Mouse (Mus musculus) heart, embryonic 13.5 days (tissue): ENCODE data around the gene Ncaph2. TPM values are rescaled to one million over a fixed set of nuclear protein-coding genes. Genes with fewer than 3 reads are reported as not detected.

ENCODE experiments used
- ATAC-seq: fragments of 200-750 bp; cut with Nextera tagmentation; 2 replicates; pipeline ENCODE4 v1.8.0; 2017; ENCODE audit warnings: moderate TSS enrichment; ENCODE audit not compliant: insufficient number of reproducible peaks, low FRiP score, low TSS enrichment; ENCODE audit errors: extremely low read depth
- H3K27ac ChIP-seq: fragments of 300-500 bp; sonication (generic); replicated peaks from 2 replicates; pipeline ENCODE4 v1.5.1; 2015; ENCODE audit warnings: moderate library complexity, mild to moderate bottlenecking, inconsistent platforms
- H3K27me3 ChIP-seq: fragments of 300-500 bp; sonication (generic); replicated peaks from 2 replicates; pipeline ENCODE4 v1.6.1; 2015; ENCODE audit warnings: mild to moderate bottlenecking, inconsistent platforms
- H3K36me3 ChIP-seq: fragments of 300-500 bp; sonication (generic); 2 replicates; pipeline ENCODE4 v1.6.1; 2015; ENCODE audit warnings: mild to moderate bottlenecking, inconsistent platforms
- H3K4me1 ChIP-seq: fragments of 300-500 bp; sonication (generic); 2 replicates; pipeline ENCODE4 v1.6.1; 2015; ENCODE audit warnings: inconsistent platforms
- H3K4me2 ChIP-seq: fragments of 300-500 bp; sonication (generic); 2 replicates; pipeline ENCODE4 v1.6.1; 2015; ENCODE audit warnings: inconsistent platforms, mild to moderate bottlenecking, moderate library complexity
- H3K4me3 ChIP-seq: fragments of 300-500 bp; sonication (generic); 2 replicates; pipeline ENCODE4 v1.5.1; 2015; ENCODE audit warnings: moderate library complexity, mild to moderate bottlenecking, inconsistent platforms
- H3K9ac ChIP-seq: fragments of 300-500 bp; sonication (generic); 2 replicates; pipeline ENCODE4 v1.6.1; 2015; ENCODE audit warnings: inconsistent platforms, mild to moderate bottlenecking, moderate library complexity
- H3K9me3 ChIP-seq: fragments of 300-500 bp; sonication (generic); 2 replicates; pipeline ENCODE4 v1.6.1; 2016; ENCODE audit warnings: inconsistent platforms
- WGBS: fragments of 180-500 bp; shearing (Covaris S2); methylation state at CpG from one replicate; pipeline ENCODE4 v1.1.7; 2015; ENCODE audit warnings: mixed read lengths; 5-methylcytosine and 5-hydroxymethylcytosine counted together
- polyA plus RNA-seq: library from polyadenylated mRNA; unstranded; fragments of >200 nt; fragmentation: Nextera tagmentation; extraction: Ambion mirVana; gene quantifications from 2 replicates; pipeline ENCODE4 v1.2.1, GENCODE M21; 2015

Ncaph2 gene
- polyA plus RNA-seq, 1 experiment from 2014 or later = 94.1 TPM

DNA sequence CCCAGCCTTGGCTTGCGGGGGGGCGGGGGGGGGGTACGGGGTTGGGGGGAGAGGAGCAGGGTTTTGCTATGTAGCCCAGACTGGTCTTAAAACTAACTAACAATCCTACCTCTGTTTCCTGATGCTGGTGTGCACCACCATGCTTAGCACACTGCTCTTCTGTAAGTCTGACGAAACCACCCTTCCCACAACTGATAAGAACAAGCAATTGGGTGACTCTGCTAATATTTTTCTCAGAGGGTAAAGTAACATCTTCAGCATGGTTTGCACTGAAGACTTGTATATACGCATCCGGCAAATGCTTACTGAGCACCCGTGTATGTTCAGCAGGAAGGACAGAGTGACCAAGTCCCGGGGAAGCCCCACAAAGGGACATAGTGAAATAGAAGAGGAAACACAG, 34.3 kb upstream of the Ncaph2 start:
- H3K27ac ChIP-seq = no peak overlapping the region
- H3K27me3 ChIP-seq = peaks cover 47% of the 10 kb centered on the region
- WGBS = 76% methylated on average over 8 of the region's 8 CpGs
- H3K4me1 ChIP-seq = peaks cover 5% of the 10 kb centered on the region; the same call in 1 of the 2 replicates
- no peak for ATAC-seq
- H3K9me3 ChIP-seq = no peaks in the 10 kb centered on the region
- H3K9ac ChIP-seq = no peak overlapping the region
- no peaks in the 10 kb centered on the region for H3K36me3 ChIP-seq
- H3K4me2 ChIP-seq = no peak overlapping the region
- H3K4me3 ChIP-seq = no peak overlapping the region

DNA sequence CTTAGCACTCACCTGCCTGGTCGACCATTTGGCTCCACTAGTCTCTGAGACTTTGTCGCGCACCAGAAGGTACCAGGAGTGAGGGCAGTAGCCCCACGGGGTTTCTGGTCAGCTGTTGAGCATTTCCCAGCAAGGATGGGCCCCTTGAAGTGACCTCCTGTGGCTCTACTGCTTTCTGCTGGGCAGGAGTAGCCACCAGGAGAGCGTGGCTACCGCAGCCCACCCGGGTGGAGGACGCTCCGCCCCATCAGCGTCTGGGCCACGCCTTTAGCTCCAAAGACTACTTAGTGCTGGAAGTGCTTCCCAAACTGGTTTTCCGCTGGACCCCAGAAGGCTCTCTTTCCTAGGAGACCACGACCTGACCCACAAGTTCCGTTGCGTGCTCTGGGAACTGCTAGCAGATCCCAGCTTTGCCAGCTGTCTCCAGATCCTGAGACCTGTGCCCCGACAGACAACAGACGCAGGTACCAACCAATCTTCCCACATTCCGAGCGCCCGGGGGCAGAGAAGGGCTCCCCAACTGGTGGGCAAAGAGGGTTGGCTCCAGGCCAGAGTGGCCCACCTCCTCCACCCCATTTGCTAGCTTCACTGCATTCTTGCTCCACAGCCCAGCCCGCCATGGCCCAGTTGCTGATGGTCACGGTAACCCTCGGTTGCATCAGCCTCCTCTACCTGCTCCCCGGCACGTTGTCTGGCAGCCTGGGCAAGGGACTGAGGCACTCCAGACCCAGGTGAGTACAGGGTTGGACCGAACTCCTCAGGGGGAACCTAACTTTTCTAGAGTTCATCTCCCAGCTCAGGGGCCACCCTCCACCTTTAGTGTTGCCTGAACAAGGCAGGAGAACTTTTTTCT, 32.6 kb upstream of the Ncaph2 start, which contains the start of gene Adm2:
Gene Adm2, plus strand, starts transcription at position 51 of the 853 bp plus-strand sequence.
- Histone ChIP-seq H3K9me3 (no peaks in the 10 kb centered on the region), H3K4me2 (peak within 1 kb of the TSS; percentile 69), H3K27ac (no peak within 1 kb of the TSS), H3K4me3 (peak within 1 kb of the TSS; percentile 37), H3K27me3 (peaks cover 47% of the 10 kb centered on the region), H3K36me3 (no peaks in the 10 kb centered on the region), H3K4me1 (peaks cover 5% of the 10 kb centered on the region; the same call in 1 of the 2 replicates), H3K9ac (peak within 1 kb of the TSS; percentile 67)
- whole genome bisulfite sequencing = 6% methylated on average over 26 of the region's 26 CpGs
- no peak for ATAC-seq

DNA sequence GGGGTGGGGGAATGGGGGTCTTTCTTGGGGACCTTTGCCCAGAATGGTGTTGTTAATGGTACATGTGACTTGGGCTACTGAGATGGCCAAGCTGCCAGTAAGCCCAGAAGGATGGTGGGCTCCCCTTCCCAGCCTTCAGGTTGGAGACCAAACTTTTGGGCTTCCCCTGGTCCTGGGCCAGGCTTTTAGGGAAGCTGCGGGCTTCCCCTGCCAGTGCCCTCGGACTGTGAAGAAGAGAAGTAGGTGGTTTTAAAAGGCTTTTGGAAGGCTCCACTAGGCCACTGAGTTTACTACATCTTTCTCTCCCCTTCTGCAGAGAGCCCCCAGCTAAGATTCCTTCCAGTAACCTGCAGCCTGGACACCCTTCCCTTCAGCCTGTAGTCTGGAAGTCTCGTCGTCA, 31.9 kb upstream of the Ncaph2 start:
- H3K4me2 ChIP-seq = peak overlapping the region; percentile 69; the same call in 1 of the 2 replicates
- peak overlapping the region; percentile 37; the same call in 1 of the 2 replicates for H3K4me3 ChIP-seq

DNA sequence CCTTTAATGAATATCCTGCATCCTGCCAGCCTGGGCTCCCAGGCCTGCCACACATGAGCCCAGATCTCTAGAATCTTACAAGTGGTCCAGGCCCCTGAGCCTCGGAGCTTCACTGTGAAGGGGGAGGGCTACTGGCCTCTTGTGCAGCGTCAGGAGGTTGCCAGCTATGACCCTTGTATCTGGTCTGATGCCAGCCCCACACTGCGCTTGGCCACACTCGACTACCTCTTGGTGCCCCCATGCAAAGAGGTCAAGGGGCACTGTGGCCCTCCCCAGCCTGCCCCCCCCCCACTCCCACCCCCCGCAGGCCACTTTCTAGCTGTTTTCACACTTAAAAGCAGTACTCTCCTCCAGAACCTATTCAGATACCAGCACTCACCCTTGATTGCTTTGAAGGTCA, 29.1 kb upstream of the Ncaph2 start:
- H3K4me1 ChIP-seq = peaks cover 5% of the 10 kb centered on the region; the same call in 1 of the 2 replicates
- H3K9me3 ChIP-seq = no peaks in the 10 kb centered on the region
- no peaks in the 10 kb centered on the region for H3K36me3 ChIP-seq
- no peak overlapping the region for H3K27ac ChIP-seq
- WGBS = 51% methylated on average over 5 of the region's 5 CpGs
- H3K4me3 ChIP-seq = no peak overlapping the region
- peaks cover 38% of the 10 kb centered on the region for H3K27me3 ChIP-seq
- ATAC-seq = no peak
- H3K4me2 ChIP-seq = no peak overlapping the region
- H3K9ac ChIP-seq = no peak overlapping the region

More for the DNA sequence above, 31.9 kb upstream of the Ncaph2 start:
- no peak for ATAC-seq
- Histone ChIP-seq H3K27me3 (peaks cover 47% of the 10 kb centered on the region), H3K9me3 (no peaks in the 10 kb centered on the region), H3K4me1 (peaks cover 5% of the 10 kb centered on the region; the same call in 1 of the 2 replicates), H3K9ac (no peak overlapping the region), H3K27ac (no peak overlapping the region), H3K36me3 (no peaks in the 10 kb centered on the region)
- WGBS = 67% methylated on average over 4 of the region's 4 CpGs

DNA sequence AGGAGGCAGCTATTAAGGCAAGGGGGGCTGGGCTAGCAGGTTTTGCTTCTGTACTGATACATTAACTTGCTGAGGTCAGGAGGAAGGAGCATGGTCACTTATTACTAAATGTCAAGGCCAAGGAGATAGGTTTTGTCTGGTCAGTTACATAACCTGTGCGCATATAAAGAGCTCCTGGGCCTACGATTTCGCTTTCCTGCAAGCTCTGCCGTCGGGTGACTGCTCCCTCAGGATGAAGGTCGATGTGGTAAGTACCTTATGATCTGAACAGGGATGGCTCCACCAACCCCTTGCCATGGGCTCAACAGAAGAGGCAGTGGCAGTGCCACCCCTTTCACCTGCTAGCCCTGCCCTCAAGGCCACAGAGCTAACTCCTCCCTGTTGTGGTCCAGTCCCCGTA, 21.2 kb upstream of the Ncaph2 start, which contains the start of gene Miox:
Gene Miox, plus strand, starts transcription at position 128 of the 400 bp plus-strand sequence.
- Histone ChIP-seq H3K9me3 (no peaks in the 10 kb centered on the region), H3K27me3 (no peaks in the 10 kb centered on the region; the same call in 1 of the 2 replicates), H3K36me3 (no peaks in the 10 kb centered on the region), H3K4me2 (no peak within 1 kb of the TSS), H3K27ac (no peak within 1 kb of the TSS), H3K4me1 (no peaks in the 10 kb centered on the region), H3K4me3 (no peak within 1 kb of the TSS), H3K9ac (no peak within 1 kb of the TSS)
- 79% methylated on average over 7 of the region's 7 CpGs for WGBS
- no peak for ATAC-seq

DNA sequence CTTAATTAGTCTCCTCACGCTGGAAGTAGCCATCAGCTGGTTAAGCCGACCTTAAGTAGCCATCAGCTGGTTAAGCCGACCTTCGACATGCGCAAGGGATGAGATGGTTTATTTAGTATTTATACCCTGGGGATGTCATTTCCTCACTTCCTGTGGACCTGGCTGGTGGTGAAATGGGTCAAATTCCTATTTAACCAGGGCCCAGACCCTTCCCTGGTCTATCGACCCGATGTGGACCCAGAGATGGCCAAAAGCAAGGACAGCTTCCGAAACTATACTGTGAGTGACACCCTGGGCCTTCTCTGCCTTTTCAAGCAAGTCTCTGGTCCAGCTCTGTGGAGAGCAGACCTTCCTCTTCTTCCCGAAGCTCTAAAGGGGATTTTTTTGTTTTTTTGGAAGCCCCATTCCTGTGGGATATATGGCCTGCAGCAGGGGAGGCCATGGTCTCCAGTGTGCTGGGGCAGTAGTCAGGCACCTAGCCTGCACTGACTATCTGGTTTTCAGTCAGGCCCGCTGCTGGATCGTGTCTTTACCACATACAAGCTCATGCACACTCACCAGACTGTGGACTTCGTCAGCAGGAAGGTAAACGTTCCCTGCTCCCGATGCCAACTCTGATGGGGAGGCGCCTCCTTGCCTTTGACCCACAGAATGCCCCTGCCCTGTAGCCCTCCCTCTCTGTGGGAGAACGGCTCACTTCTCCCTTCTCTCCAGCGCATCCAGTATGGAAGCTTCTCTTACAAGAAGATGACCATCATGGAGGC, 20.6 kb upstream of the Ncaph2 start:
- WGBS = 79% methylated on average over 17 of the region's 17 CpGs
- no peak overlapping the region for H3K9ac ChIP-seq
- no peaks in the 10 kb centered on the region for H3K9me3 ChIP-seq
- no peaks in the 10 kb centered on the region for H3K36me3 ChIP-seq
- no peaks in the 10 kb centered on the region; the same call in 1 of the 2 replicates for H3K27me3 ChIP-seq
- no peaks in the 10 kb centered on the region for H3K4me1 ChIP-seq
- no peak overlapping the region for H3K27ac ChIP-seq
- no peak overlapping the region for H3K4me2 ChIP-seq
- no peak for ATAC-seq
- H3K4me3 ChIP-seq = no peak overlapping the region

DNA sequence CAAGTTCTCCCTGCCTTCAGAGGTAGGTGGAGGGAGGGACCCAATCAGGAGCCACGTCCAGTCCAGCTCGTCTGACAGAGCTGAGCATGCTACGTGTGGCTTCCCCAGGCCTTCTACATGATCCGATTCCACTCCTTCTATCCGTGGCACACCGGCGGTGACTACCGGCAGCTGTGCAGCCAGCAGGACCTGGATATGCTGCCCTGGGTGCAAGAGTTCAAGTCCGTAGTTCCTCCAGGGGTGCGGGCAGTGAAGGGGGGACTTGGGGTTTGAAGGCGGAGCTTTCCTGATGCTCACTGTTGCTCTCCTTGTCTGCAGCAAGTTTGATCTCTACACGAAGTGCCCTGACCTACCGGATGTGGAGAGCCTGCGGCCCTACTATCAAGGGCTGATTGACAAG, 19.1 kb upstream of the Ncaph2 start:
- WGBS = 75% methylated on average over 14 of the region's 14 CpGs
- Histone ChIP-seq H3K4me3 (no peak overlapping the region), H3K27me3 (no peaks in the 10 kb centered on the region; the same call in 1 of the 2 replicates), H3K4me2 (no peak overlapping the region), H3K27ac (no peak overlapping the region), H3K9ac (no peak overlapping the region), H3K36me3 (no peaks in the 10 kb centered on the region), H3K9me3 (no peaks in the 10 kb centered on the region), H3K4me1 (no peaks in the 10 kb centered on the region)
- ATAC-seq = no peak

DNA sequence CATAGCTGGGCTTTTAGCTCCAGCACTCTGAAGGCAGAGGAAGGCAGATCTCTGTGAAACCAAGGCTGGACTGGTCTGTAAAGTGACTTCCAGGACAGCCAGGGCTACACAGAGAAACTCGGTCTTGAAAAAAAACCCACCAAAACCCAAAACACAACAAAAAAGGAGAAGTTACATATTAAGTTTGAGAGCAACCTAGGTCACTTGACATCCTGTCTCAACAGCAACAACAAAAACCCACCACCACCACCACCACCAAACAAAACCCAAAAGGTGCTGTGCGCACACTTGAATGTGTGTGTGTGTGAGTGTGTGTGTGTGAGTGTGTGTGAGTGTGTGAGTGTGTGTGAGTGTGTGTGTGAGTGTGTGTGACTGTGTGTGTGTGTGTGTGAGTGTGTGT, 15.8 kb upstream of the Ncaph2 start:
- Histone ChIP-seq H3K9ac (no peak overlapping the region), H3K4me2 (no peak overlapping the region), H3K9me3 (no peaks in the 10 kb centered on the region), H3K27ac (no peak overlapping the region), H3K27me3 (no peaks in the 10 kb centered on the region; the same call in 1 of the 2 replicates), H3K4me3 (no peak overlapping the region), H3K36me3 (no peaks in the 10 kb centered on the region), H3K4me1 (no peaks in the 10 kb centered on the region)
- ATAC-seq = no peak
- WGBS = 71% methylated on average over 2 of the region's 2 CpGs

DNA sequence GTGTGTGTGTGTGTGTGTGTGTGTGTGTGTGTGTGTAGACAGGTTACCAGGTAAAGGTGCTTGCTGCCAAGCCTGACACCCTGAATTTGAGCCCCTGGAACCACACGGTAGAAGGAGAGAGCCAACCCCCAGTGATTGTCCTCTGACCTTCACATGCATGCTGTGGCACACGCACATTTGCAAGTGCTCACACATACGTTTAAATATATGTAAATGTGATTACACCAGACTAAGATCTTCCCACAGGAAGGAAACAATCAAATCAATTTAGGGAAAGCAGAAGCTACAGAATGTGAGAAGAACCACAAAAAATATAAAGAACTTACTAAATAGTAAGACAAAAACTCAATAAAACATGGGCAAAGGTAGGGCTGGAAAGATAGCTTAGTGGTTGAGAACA, 15.4 kb upstream of the Ncaph2 start:
- 65% methylated on average over 3 of the region's 3 CpGs for WGBS

DNA sequence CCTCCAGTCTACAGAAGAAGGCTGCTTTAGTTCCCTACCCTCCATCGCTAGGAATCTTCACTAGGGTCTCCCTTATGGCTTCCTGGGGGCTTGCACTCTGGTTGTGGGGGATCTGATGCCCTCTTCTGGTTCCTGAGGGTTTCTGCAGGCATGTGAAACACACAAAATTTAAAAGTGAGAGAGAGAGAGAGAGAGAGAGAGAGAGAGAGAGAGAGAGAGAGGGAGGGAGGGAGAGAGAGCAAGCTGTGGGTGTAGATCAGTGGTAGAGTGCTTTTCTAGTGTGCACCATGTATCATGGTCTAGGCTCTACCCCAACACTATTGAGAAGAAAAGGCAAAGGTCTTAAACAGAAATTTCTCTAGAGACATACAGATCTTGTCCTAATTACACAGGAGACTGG, 13.8 kb upstream of the Ncaph2 start:
- no peak for ATAC-seq
- Histone ChIP-seq H3K4me1 (no peaks in the 10 kb centered on the region), H3K4me3 (no peak overlapping the region), H3K9ac (no peak overlapping the region), H3K9me3 (no peaks in the 10 kb centered on the region), H3K27me3 (no peaks in the 10 kb centered on the region), H3K4me2 (no peak overlapping the region), H3K36me3 (no peaks in the 10 kb centered on the region), H3K27ac (no peak overlapping the region)
- WGBS = 39% methylated on average over 1 of the region's 1 CpGs

More for the DNA sequence above, 15.4 kb upstream of the Ncaph2 start:
- Histone ChIP-seq H3K9me3 (no peaks in the 10 kb centered on the region), H3K36me3 (no peaks in the 10 kb centered on the region), H3K27ac (no peak overlapping the region), H3K4me1 (no peaks in the 10 kb centered on the region), H3K4me2 (no peak overlapping the region), H3K27me3 (no peaks in the 10 kb centered on the region; the same call in 1 of the 2 replicates), H3K9ac (no peak overlapping the region), H3K4me3 (no peak overlapping the region)
- no peak for ATAC-seq

DNA sequence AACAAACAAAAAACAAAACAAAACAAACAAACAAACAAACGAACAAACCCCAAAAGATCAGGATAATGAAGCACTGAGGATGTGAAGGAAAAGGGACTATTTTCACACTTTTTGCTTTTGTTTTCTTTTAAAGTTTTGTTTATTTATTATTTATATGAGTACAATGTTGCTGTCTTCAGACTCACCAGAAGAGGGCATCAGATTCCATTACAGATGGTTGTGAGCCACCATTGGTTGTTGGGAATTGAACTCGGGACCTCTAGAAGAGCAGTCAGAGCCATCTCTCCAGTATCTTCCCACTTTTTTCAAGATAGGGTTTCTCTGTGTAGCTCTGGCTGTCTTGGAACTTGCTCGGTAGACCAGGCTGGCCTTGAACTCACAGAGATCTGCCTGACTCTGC, 12.2 kb upstream of the Ncaph2 start:
- ATAC-seq = no peak
- H3K9me3 ChIP-seq = no peaks in the 10 kb centered on the region
- H3K27me3 ChIP-seq = no peaks in the 10 kb centered on the region
- H3K4me3 ChIP-seq = no peak overlapping the region
- no peak overlapping the region for H3K4me2 ChIP-seq
- no peaks in the 10 kb centered on the region for H3K4me1 ChIP-seq
- H3K9ac ChIP-seq = no peak overlapping the region
- 76% methylated on average over 3 of the region's 3 CpGs for WGBS
- H3K27ac ChIP-seq = no peak overlapping the region
- H3K36me3 ChIP-seq = no peaks in the 10 kb centered on the region
